Mouse (Mus musculus) spleen, adult 2 months (tissue): ENCODE results near the gene Rbm12.

Experiments used
- CTCF ChIP-seq: fragments of 200-500 bp; IDR thresholded peaks from 2 replicates; pipeline ENCODE4 v1.5.1; 2011; ENCODE audit warnings: mild to moderate bottlenecking, inconsistent platforms; ENCODE audit not compliant: insufficient read depth, insufficient read length, insufficient replicate concordance; ENCODE audit errors: extremely low read depth
- POLR2A ChIP-seq: fragments of 200-500 bp; IDR thresholded peaks from 2 replicates; pipeline ENCODE4 v1.6.1; 2011; ENCODE audit warnings: low read depth, low read length, inconsistent platforms

DNA sequence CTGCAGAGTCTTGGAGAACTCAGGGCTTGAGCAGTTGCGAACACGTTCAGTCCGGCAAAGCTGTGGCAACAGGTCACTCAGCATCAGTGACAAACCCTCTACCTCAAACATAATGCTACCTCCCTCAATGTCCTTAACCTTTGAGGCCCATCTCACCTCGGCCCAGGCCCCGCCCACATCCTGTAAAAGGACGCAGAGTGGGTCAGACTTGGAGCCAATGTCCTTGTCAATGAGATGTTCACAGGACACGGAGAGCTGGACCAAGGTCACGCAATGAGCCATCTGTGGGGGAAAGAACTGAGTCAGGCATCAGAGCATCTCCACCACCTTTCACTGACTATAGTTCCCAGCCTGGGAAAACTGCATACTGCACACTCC is 32.6 kb downstream of the Rbm12 start:
- TF ChIP-seq POLR2A, result no peak
- no peak for TF ChIP-seq CTCF
